Mouse (Mus musculus): Measurements from ENCODE around the gene Ccne1. TPM values are rescaled to one million over a fixed set of nuclear protein-coding genes. Genes with fewer than 3 reads are reported as not detected.

Gene Ccne1
- polyA plus RNA-seq, 1 experiment, result not detected

DNA sequence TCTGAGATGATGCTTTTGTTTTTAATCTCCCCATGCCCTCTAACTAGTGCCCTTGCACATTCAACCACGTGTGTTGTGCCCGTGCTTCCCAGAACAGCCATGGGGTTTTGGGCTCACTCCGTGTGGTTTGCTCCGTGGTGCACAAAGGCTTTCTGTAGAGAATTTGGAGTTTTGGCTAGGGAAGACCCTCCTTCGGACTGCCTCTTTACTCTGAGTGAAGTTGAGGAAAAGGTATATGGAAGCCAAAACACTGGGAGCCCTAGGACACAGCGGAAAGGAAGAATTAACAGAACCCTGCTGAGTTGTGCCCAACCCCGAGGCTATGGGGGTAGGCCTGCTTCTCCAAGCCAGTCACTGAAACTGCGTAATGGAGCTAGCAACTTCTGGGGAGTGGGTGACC is 20.9 kb downstream of the Ccne1 start:
- H3K4me3 ChIP-seq (ENCODE audit: insufficient read depth, low read depth, low read length), result no peak overlapping the region
- peaks cover 10% of the 10 kb centered on the region for H3K4me1 ChIP-seq (ENCODE audit: control insufficient read depth, insufficient read depth, low read length)
- no peak for TF ChIP-seq CTCF (IDR thresholded peaks at IDR 0.05; ENCODE audit: insufficient read depth, low read depth, low read length)
- TF ChIP-seq POLR2A (IDR thresholded peaks at IDR 0.05; ENCODE audit: insufficient read depth, low read depth, low read length), result no peak
- 62% methylated on average over 8 of the region's 8 CpGs for WGBS
- no peak overlapping the region for H3K27ac ChIP-seq (ENCODE audit: insufficient read depth, low read depth, low read length)

DNA sequence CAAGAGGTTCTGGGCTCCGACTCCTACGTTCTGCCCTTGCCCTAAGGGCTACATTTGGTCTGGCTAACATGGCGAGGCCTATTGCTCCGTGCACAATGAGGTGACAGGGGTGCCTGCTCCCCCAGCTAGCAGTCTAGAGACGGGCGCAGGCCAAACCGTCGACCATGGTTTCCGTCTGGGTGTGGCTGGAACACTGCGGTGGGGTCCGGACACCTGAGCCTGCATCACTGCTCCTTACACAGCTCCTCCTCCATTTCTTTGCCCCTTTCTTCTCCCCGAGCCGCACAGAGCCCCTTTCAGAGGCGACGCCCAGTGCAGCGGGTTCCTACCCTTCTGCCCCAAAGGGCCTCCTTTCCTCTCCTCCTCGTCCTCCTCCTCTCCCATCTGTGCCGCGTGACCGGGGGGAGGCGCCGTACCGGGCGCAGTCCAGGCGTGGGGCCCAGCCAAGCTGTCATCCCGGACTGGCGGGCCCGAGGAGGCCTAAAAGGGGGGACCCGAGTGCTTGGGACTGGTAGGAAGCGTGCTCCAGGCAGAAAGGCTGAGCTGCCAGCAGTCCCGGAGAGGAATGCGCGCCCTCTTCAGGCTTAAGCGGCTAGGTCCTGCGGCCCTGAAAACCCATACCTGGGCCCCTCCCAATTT is 21.6 kb downstream of the Ccne1 start:
- H3K4me1 ChIP-seq (ENCODE audit: control insufficient read depth, insufficient read depth, low read length), result peaks cover 10% of the 10 kb centered on the region
- 8% methylated on average over 35 of the region's 35 CpGs for WGBS
- no peak overlapping the region for H3K27ac ChIP-seq (ENCODE audit: insufficient read depth, low read depth, low read length)
- H3K4me3 ChIP-seq (ENCODE audit: insufficient read depth, low read depth, low read length), result peak overlapping the region; percentile 56
- TF ChIP-seq CTCF (IDR thresholded peaks at IDR 0.05; ENCODE audit: insufficient read depth, low read depth, low read length) (no peak), POLR2A (IDR thresholded peaks at IDR 0.05; ENCODE audit: insufficient read depth, low read depth, low read length) (no peak)

GRCm38 (mm10) chr7:38084778-38085572 is 22.4 kb downstream of the Ccne1 start:
- H3K4me3 ChIP-seq (ENCODE audit: insufficient read depth, low read depth, low read length), result peak overlapping the region; percentile 56
- H3K27ac ChIP-seq (ENCODE audit: insufficient read depth, low read depth, low read length), result no peak overlapping the region; the same call in 1 of the 2 replicates
- TF ChIP-seq CTCF (IDR thresholded peaks at IDR 0.05; ENCODE audit: insufficient read depth, low read depth, low read length), result no peak
- TF ChIP-seq POLR2A (IDR thresholded peaks at IDR 0.05; ENCODE audit: insufficient read depth, low read depth, low read length), result peak; percentile 51
- WGBS, result under 1% methylated on average over 58 of the region's 65 CpGs
- H3K4me1 ChIP-seq (ENCODE audit: control insufficient read depth, insufficient read depth, low read length), result peaks cover 10% of the 10 kb centered on the region

- Histone ChIP-seq H3K4me3 (ENCODE audit: insufficient read depth, low read depth, low read length) (no peak overlapping the region), H3K27ac (ENCODE audit: insufficient read depth, low read depth, low read length) (no peak overlapping the region), H3K4me1 (ENCODE audit: control insufficient read depth, insufficient read depth, low read length) (peaks cover 10% of the 10 kb centered on the region)
- TF ChIP-seq CTCF (IDR thresholded peaks at IDR 0.05; ENCODE audit: insufficient read depth, low read depth, low read length) (no peak), POLR2A (IDR thresholded peaks at IDR 0.05; ENCODE audit: insufficient read depth, low read depth, low read length) (no peak)
Observed at GRCm38 (mm10) chr7:38082971-38083370, 24.4 kb downstream of the Ccne1 start.

DNA sequence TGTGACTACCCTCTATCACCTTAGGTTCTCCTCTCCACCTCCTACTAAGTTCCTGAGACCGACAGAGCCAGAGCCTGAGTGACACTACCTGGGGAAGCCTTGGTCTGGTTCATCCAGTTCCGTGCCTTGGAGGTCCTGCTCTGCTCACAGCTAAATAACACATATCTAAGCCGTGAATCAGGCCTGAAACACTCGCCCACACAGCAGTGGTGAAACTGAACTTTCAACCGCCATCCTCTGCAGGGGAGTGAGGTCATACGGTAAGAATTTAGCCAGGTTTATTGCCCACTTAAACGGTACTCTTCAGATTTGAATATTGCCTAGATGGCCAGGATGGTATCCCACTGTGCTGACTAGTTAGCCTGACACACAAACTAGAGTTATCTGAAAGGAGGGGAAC is 30.1 kb downstream of the Ccne1 start:
- no peak for TF ChIP-seq POLR2A (IDR thresholded peaks at IDR 0.05; ENCODE audit: insufficient read depth, low read depth, low read length)
- no peak for TF ChIP-seq CTCF (IDR thresholded peaks at IDR 0.05; ENCODE audit: insufficient read depth, low read depth, low read length)
- 73% methylated on average over 7 of the region's 7 CpGs for WGBS

DNA sequence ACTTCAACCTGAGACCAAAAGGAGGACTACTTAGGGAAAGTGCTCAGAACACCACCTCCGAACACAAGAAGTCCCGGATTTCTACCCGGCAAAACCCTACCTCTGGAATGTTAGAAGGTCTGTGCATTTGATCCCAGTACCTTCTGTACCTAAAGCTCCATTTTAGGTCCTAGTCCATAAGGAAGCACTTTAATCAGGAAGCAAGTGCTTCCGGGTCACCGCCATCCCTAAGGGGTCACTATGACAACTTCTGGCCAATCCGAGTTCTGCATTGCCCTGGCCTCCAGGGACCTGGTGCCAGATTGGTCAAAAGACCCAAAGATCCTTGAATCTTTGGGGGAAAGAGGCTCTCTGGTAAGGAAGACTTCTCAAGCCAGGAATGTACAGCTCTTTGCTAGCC is 31.8 kb downstream of the Ccne1 start:
- H3K4me3 ChIP-seq (ENCODE audit: insufficient read depth, low read depth, low read length), result no peak overlapping the region
- H3K4me1 ChIP-seq (ENCODE audit: control insufficient read depth, insufficient read depth, low read length), result peaks cover 4% of the 10 kb centered on the region
- H3K27ac ChIP-seq (ENCODE audit: insufficient read depth, low read depth, low read length), result no peak overlapping the region
- 67% methylated on average over 6 of the region's 6 CpGs for WGBS
- TF ChIP-seq CTCF (IDR thresholded peaks at IDR 0.05; ENCODE audit: insufficient read depth, low read depth, low read length) (no peak), POLR2A (IDR thresholded peaks at IDR 0.05; ENCODE audit: insufficient read depth, low read depth, low read length) (no peak)

More for the DNA sequence above, 30.1 kb downstream of the Ccne1 start:
- H3K4me3 ChIP-seq (ENCODE audit: insufficient read depth, low read depth, low read length), result no peak overlapping the region
- no peak overlapping the region for H3K27ac ChIP-seq (ENCODE audit: insufficient read depth, low read depth, low read length)
- peaks cover 4% of the 10 kb centered on the region for H3K4me1 ChIP-seq (ENCODE audit: control insufficient read depth, insufficient read depth, low read length)

- TF ChIP-seq POLR2A (IDR thresholded peaks at IDR 0.05; ENCODE audit: insufficient read depth, low read depth, low read length) (no peak), CTCF (IDR thresholded peaks at IDR 0.05; ENCODE audit: insufficient read depth, low read depth, low read length) (no peak)
- Histone ChIP-seq H3K4me3 (ENCODE audit: insufficient read depth, low read depth, low read length) (no peak overlapping the region), H3K27ac (ENCODE audit: insufficient read depth, low read depth, low read length) (no peak overlapping the region), H3K4me1 (ENCODE audit: control insufficient read depth, insufficient read depth, low read length) (peaks cover 4% of the 10 kb centered on the region)
- WGBS, result 41% methylated on average over 10 of the region's 10 CpGs
Observed at GRCm38 (mm10) chr7:38074920-38075319, 32.4 kb downstream of the Ccne1 start.

- Histone ChIP-seq H3K4me3 (ENCODE audit: insufficient read depth, low read depth, low read length) (no peak overlapping the region), H3K4me1 (ENCODE audit: control insufficient read depth, insufficient read depth, low read length) (peaks cover 4% of the 10 kb centered on the region), H3K27ac (ENCODE audit: insufficient read depth, low read depth, low read length) (no peak overlapping the region)
- WGBS, result 15% methylated on average over 14 of the region's 14 CpGs
- TF ChIP-seq CTCF (IDR thresholded peaks at IDR 0.05; ENCODE audit: insufficient read depth, low read depth, low read length), result no peak
- TF ChIP-seq POLR2A (IDR thresholded peaks at IDR 0.05; ENCODE audit: insufficient read depth, low read depth, low read length), result no peak
Observed at GRCm38 (mm10) chr7:38074514-38074913, 32.8 kb downstream of the Ccne1 start.

- Histone ChIP-seq H3K27ac (ENCODE audit: insufficient read depth, low read depth, low read length) (no peak overlapping the region), H3K4me1 (ENCODE audit: control insufficient read depth, insufficient read depth, low read length) (peaks cover 4% of the 10 kb centered on the region), H3K4me3 (ENCODE audit: insufficient read depth, low read depth, low read length) (no peak overlapping the region)
- WGBS, result 23% methylated on average over 3 of the region's 3 CpGs
- TF ChIP-seq CTCF (IDR thresholded peaks at IDR 0.05; ENCODE audit: insufficient read depth, low read depth, low read length), result peak; percentile 56
- TF ChIP-seq POLR2A (IDR thresholded peaks at IDR 0.05; ENCODE audit: insufficient read depth, low read depth, low read length), result no peak
Observed at GRCm38 (mm10) chr7:38073782-38074181, 33.6 kb downstream of the Ccne1 start.

Measured in olfactory bulb, adult 2 months (tissue).